Comparison of ENCODE assay signal across 35 mouse cellular contexts in genomic region chr4:141465512-141466288, GRCm38 (mm10). TPM values are rescaled to one million over a fixed set of nuclear protein-coding genes. Genes with fewer than 3 reads are reported as not detected.
A peak's percentile ranks its signal among the peaks of the same experiment; 100 is the strongest.
DNase-seq lines count a peak whose midpoint lies in the region; ATAC-seq lines count a peak whose summit lies in the region.
"Had no signal": no experiment of that assay in that cellular context is flagged by ENCODE, and none has a peak within 500 bp of the region (broad histone marks: within the 10 kb centered on the region; RNA-seq: fewer than 3 reads in every experiment).

No protein-coding gene starts in this region.

- no peaks in the 10 kb centered on the region for H3K9me3 ChIP-seq in midbrain, embryonic 14.5 days (ENCODE audit: control insufficient read depth, low read length)
- H3K9me3 ChIP-seq in midbrain, embryonic 16.5 days (replicated peaks; ENCODE audit: control insufficient read depth, low read length, poor library complexity, severe bottlenecking), result no peaks in the 10 kb centered on the region
- H3K9me3 ChIP-seq: forebrain, embryonic 13.5 days; heart, embryonic 10.5 days; heart, embryonic 15.5 days; liver, embryonic 13.5 days; midbrain, embryonic 12.5 days; neural tube, embryonic 15.5 days had no signal

- no peak overlapping the region for H3K4me3 ChIP-seq in midbrain, embryonic 14.5 days (replicated peaks; ENCODE audit: low read depth, low read length)
- H3K4me3 ChIP-seq in midbrain, embryonic 16.5 days (ENCODE audit: low read depth, low read length), result no peak overlapping the region
- H3K4me3 ChIP-seq: forebrain, embryonic 13.5 days; heart, embryonic 10.5 days; heart, embryonic 15.5 days; left cerebral cortex, adult 2 months; liver, embryonic 13.5 days; midbrain, embryonic 12.5 days; neural tube, embryonic 15.5 days had no signal

- H3K4me1 ChIP-seq in midbrain, embryonic 14.5 days (ENCODE audit: control insufficient read depth, insufficient read depth, low read length), result 0 out of 2 replicates have a peak, but pooled peaks cover 1% of the 10 kb centered on the region
- H3K4me1 ChIP-seq in midbrain, embryonic 16.5 days (ENCODE audit: control insufficient read depth, insufficient read depth, low read length), result no peaks in the 10 kb centered on the region

- H3K36me3 ChIP-seq in midbrain, embryonic 14.5 days (ENCODE audit: control insufficient read depth, insufficient read depth, low read length), result peaks cover 91% of the 10 kb centered on the region
- H3K36me3 ChIP-seq in midbrain, embryonic 16.5 days (ENCODE audit: control insufficient read depth, insufficient read depth, low read length), result peaks cover 73% of the 10 kb centered on the region

- 0 out of 2 replicates have a peak, but pooled peaks have one; percentile 15 for ATAC-seq in midbrain, embryonic 14.5 days (ENCODE audit: low FRiP score, low TSS enrichment)
- ATAC-seq in midbrain, embryonic 16.5 days, result no peak
- no peak for ATAC-seq in megakaryocyte-erythroid progenitor cell, adult 5-6 weeks (replicated peaks; ENCODE audit: low FRiP score, low TSS enrichment, poor library complexity, severe bottlenecking)
- ATAC-seq: activated CD4-positive, CD25-positive, alpha-beta regulatory T cell, adult 4 months; forebrain, embryonic 13.5 days had no signal

- H3K4me2 ChIP-seq in midbrain, embryonic 14.5 days (ENCODE audit: low read length), result no peak overlapping the region
- H3K4me2 ChIP-seq in midbrain, embryonic 16.5 days (ENCODE audit: low read length), result no peak overlapping the region
- H3K4me2 ChIP-seq: forebrain, embryonic 13.5 days; heart, embryonic 15.5 days; liver, embryonic 13.5 days; midbrain, embryonic 12.5 days; neural tube, embryonic 15.5 days had no signal

- no peaks in the 10 kb centered on the region for H3K27me3 ChIP-seq in midbrain, embryonic 14.5 days (ENCODE audit: control insufficient read depth, insufficient read depth, low read length)
- no peaks in the 10 kb centered on the region for H3K27me3 ChIP-seq in midbrain, embryonic 16.5 days (ENCODE audit: control insufficient read depth, insufficient read depth, low read depth, low read length)
- H3K27me3 ChIP-seq: forebrain, embryonic 13.5 days; heart, embryonic 15.5 days; liver, embryonic 13.5 days; midbrain, embryonic 12.5 days; neural tube, embryonic 15.5 days had no signal

- DNase-seq in cerebellum, postnatal 10 days, result peak; percentile 36 to 44
- DNase-seq in cerebellum, postnatal 4 days (ENCODE audit: low spot score in 2 of 2), result no peak
- peak; percentile 8 to 20 for DNase-seq in layer of hippocampus, postnatal 10 days (ENCODE audit: low spot score in 2 of 2)
- DNase-seq in layer of hippocampus, postnatal 25 days (ENCODE audit: extremely low spot score in 1 of 2, low spot score in 1 of 2), result no peak
- DNase-seq in midbrain, embryonic 14.5 days, result no peak
- peak; percentile 66 for DNase-seq in retina, embryonic 14.5 days (ENCODE audit: low spot score)
- DNase-seq: adrenal gland, adult 2 months; cerebellum, adult 11 months; gastrocnemius, postnatal 10 days; kidney, adult 11 months; kidney, postnatal 14 days; layer of hippocampus, adult 9-11 months; liver, embryonic 13.5 days; lung, adult 2 months; lung, postnatal 10 days; right cerebral cortex, adult 18-20 months; spleen, adult 18-20 months; thymus, adult 2 months; thymus, postnatal 36 days had no signal

- no peak overlapping the region for H3K27ac ChIP-seq in midbrain, embryonic 14.5 days (replicated peaks; ENCODE audit: low read depth, low read length)
- no peak overlapping the region for H3K27ac ChIP-seq in midbrain, embryonic 16.5 days (ENCODE audit: low read length)
- H3K27ac ChIP-seq: forebrain, embryonic 13.5 days; heart, embryonic 10.5 days; heart, embryonic 15.5 days; left cerebral cortex, adult 2 months; liver, embryonic 13.5 days; macrophage; midbrain, embryonic 12.5 days; neural tube, embryonic 15.5 days; stomach, postnatal 0 days had no signal

- 86% methylated on average over 34 of the region's 34 CpGs for WGBS in midbrain, embryonic 14.5 days
- 86% methylated on average over 34 of the region's 34 CpGs for WGBS in midbrain, embryonic 16.5 days

- no peak overlapping the region for H3K9ac ChIP-seq in midbrain, embryonic 14.5 days (replicated peaks; ENCODE audit: low read length)
- no peak overlapping the region for H3K9ac ChIP-seq in midbrain, embryonic 16.5 days (ENCODE audit: low read depth, low read length)
- H3K9ac ChIP-seq: forebrain, embryonic 13.5 days; heart, embryonic 15.5 days; liver, embryonic 13.5 days; midbrain, embryonic 12.5 days; neural tube, embryonic 15.5 days had no signal

RNA-seq across cellular contexts. Expression of gene Zbtb17, which starts 21.2 kb away (rescaled TPM):
- total RNA-seq in layer of hippocampus, postnatal 10 days (2021), result 10 to 100 TPM; 24.2 to 27.4 TPM
- 10 to 100 TPM; 32.2 to 33.6 TPM for total RNA-seq in layer of hippocampus, postnatal 25 days (2021)
- 42.0 and 49.2 TPM in 2 replicates for polyA plus RNA-seq in midbrain, embryonic 14.5 days (2014; fragmentation: Nextera tagmentation; extraction: Ambion mirVana)
- polyA plus RNA-seq in midbrain, embryonic 16.5 days (2015; fragmentation: Nextera tagmentation; extraction: Ambion mirVana), result 42.7 and 48.2 TPM in 2 replicates
- 13.4 and 16.6 TPM in 2 replicates for total RNA-seq in megakaryocyte-erythroid progenitor cell, adult 5-6 weeks (2014; fragmentation: Nextera tagmentation)
- total RNA-seq in megakaryocyte-erythroid progenitor cell, adult 5-6 weeks (2017), result 21.5 and 26.6 TPM in 2 replicates

RNA-seq across cellular contexts. Expression of gene Srarp, which starts 29.8 kb away (rescaled TPM):
- total RNA-seq in layer of hippocampus, postnatal 10 days (2021), result 1 to 10 TPM; 2.9 to 3.4 TPM
- total RNA-seq in layer of hippocampus, postnatal 25 days (2021), result 1 to 10 TPM; 3.5 to 4.7 TPM
- 0.24 and 0.74 TPM in 2 replicates for polyA plus RNA-seq in midbrain, embryonic 14.5 days (2014; fragmentation: Nextera tagmentation; extraction: Ambion mirVana)
- 0.62 TPM in 1 of 2 replicates, not detected in the other for polyA plus RNA-seq in midbrain, embryonic 16.5 days (2015; fragmentation: Nextera tagmentation; extraction: Ambion mirVana)
- total RNA-seq in megakaryocyte-erythroid progenitor cell, adult 5-6 weeks (2014; fragmentation: Nextera tagmentation), result not detected in 2 replicates
- not detected in 2 replicates for total RNA-seq in megakaryocyte-erythroid progenitor cell, adult 5-6 weeks (2017)
- total RNA-seq: gastrocnemius, postnatal 10 days had no signal
- polyA plus RNA-seq: activated CD4-positive, CD25-positive, alpha-beta regulatory T cell, adult 4 months; embryonic facial prominence, embryonic 11.5 days; forebrain, embryonic 13.5 days; heart, embryonic 10.5 days; heart, embryonic 15.5 days; hindbrain, embryonic 11.5 days; kidney, embryonic 14.5 days; limb, embryonic 14.5 days; liver, embryonic 13.5 days; macrophage; stomach, postnatal 0 days had no signal

RNA-seq across cellular contexts. Expression of gene Hspb7, which starts 45.1 kb away (rescaled TPM):
- total RNA-seq in layer of hippocampus, postnatal 10 days (2021), result under 1 TPM; 0.11 to 0.16 TPM
- total RNA-seq in layer of hippocampus, postnatal 25 days (2021), result not detected
- not detected in 2 replicates for polyA plus RNA-seq in midbrain, embryonic 14.5 days (2014; fragmentation: Nextera tagmentation; extraction: Ambion mirVana)
- polyA plus RNA-seq in midbrain, embryonic 16.5 days (2015; fragmentation: Nextera tagmentation; extraction: Ambion mirVana), result not detected in 2 replicates
- not detected in 2 replicates for total RNA-seq in megakaryocyte-erythroid progenitor cell, adult 5-6 weeks (2014; fragmentation: Nextera tagmentation)
- not detected in 2 replicates for total RNA-seq in megakaryocyte-erythroid progenitor cell, adult 5-6 weeks (2017)
- polyA plus RNA-seq: activated CD4-positive, CD25-positive, alpha-beta regulatory T cell, adult 4 months; forebrain, embryonic 13.5 days; hindbrain, embryonic 11.5 days; kidney, embryonic 14.5 days; macrophage had no signal

RNA-seq across cellular contexts. Expression of gene Clcnkb, which starts 49.9 kb away (rescaled TPM):
- not detected for total RNA-seq in layer of hippocampus, postnatal 10 days (2021)
- not detected for total RNA-seq in layer of hippocampus, postnatal 25 days (2021)
- not detected in 2 replicates for polyA plus RNA-seq in midbrain, embryonic 14.5 days (2014; fragmentation: Nextera tagmentation; extraction: Ambion mirVana)
- not detected in 2 replicates for polyA plus RNA-seq in midbrain, embryonic 16.5 days (2015; fragmentation: Nextera tagmentation; extraction: Ambion mirVana)
- not detected in 2 replicates for total RNA-seq in megakaryocyte-erythroid progenitor cell, adult 5-6 weeks (2014; fragmentation: Nextera tagmentation)
- not detected in 2 replicates for total RNA-seq in megakaryocyte-erythroid progenitor cell, adult 5-6 weeks (2017)
- total RNA-seq: adrenal gland, adult 2 months; left cerebral cortex, adult 2 months; left cerebral cortex, postnatal 25 days had no signal
- polyA plus RNA-seq: activated CD4-positive, CD25-positive, alpha-beta regulatory T cell, adult 4 months; adrenal gland, adult 2 months; embryonic facial prominence, embryonic 11.5 days; forebrain, embryonic 13.5 days; hindbrain, embryonic 11.5 days; liver, embryonic 13.5 days; lung, adult 2 months; macrophage; midbrain, embryonic 12.5 days; stomach, postnatal 0 days had no signal

Comparison
In these comparisons a context has a peak if more than half of its experiments do, and no peak if none do; other contexts are left out.
1. DNase-seq: peak in cerebellum, postnatal 10 days (2 of 2), layer of hippocampus, postnatal 10 days (2 of 2) and retina, embryonic 14.5 days (single experiment); none in cerebellum, postnatal 4 days (0 of 2), layer of hippocampus, postnatal 25 days (0 of 2) and midbrain, embryonic 14.5 days (single experiment).